Mouse (Mus musculus): ENCODE measurements around the gene Dop1b.
"Not testable (repeated sequence)": the region's sequence is repeated elsewhere in the genome, so short reads cannot be mapped to it uniquely, and the experiment has no call there.

Gene Dop1b

GRCm38 (mm10) chr16:93797021-93797840 is 85.5 kb downstream of the Dop1b start:
- no peak for DNase-seq (ENCODE audit: low spot score in 2 of 2)

GRCm38 (mm10) chr16:93797841-93798492 is 86.3 kb downstream of the Dop1b start:
- DNase-seq (ENCODE audit: low spot score in 2 of 2): peak in 1 of 2 experiments; percentile 48

GRCm38 (mm10) chr16:93798623-93799022 is 86.9 kb downstream of the Dop1b start:
- no peak for DNase-seq (ENCODE audit: low spot score in 2 of 2)

GRCm38 (mm10) chr16:93799071-93799470 is 87.4 kb downstream of the Dop1b start:
- no peak for DNase-seq (ENCODE audit: low spot score in 2 of 2)

GRCm38 (mm10) chr16:93799936-93800335 is 88.2 kb downstream of the Dop1b start:
- no peak for DNase-seq (ENCODE audit: low spot score in 2 of 2)

GRCm38 (mm10) chr16:93807167-93807566 is 95.5 kb downstream of the Dop1b start:
- no peak for DNase-seq (ENCODE audit: low spot score in 2 of 2)

- no peak for DNase-seq (ENCODE audit: low spot score in 2 of 2)
These were observed 96.4 kb downstream of the Dop1b start for GRCm38 (mm10) chr16:93807961-93808554.

- DNase-seq (ENCODE audit: low spot score in 2 of 2): peak; percentile 44 to 56
These were observed 104.4 kb downstream of the Dop1b start for GRCm38 (mm10) chr16:93815856-93816736.

GRCm38 (mm10) chr16:93816861-93817260 is 105.2 kb downstream of the Dop1b start:
- no peak for DNase-seq (ENCODE audit: low spot score in 2 of 2)

- DNase-seq (ENCODE audit: low spot score in 2 of 2): no peak
These were observed 105.7 kb downstream of the Dop1b start for GRCm38 (mm10) chr16:93817371-93817770.

GRCm38 (mm10) chr16:93818691-93819324 is 107.1 kb downstream of the Dop1b start:
- DNase-seq (ENCODE audit: low spot score in 2 of 2): no peak

GRCm38 (mm10) chr16:93819325-93819696 is 107.6 kb downstream of the Dop1b start:
- no peak for DNase-seq (ENCODE audit: low spot score in 2 of 2)

- no peak for DNase-seq (ENCODE audit: low spot score in 2 of 2)
These were observed 108.3 kb downstream of the Dop1b start for GRCm38 (mm10) chr16:93820040-93820439.

- no peak for DNase-seq (ENCODE audit: low spot score in 2 of 2)
These were observed 110.0 kb downstream of the Dop1b start for GRCm38 (mm10) chr16:93821706-93822105.

- DNase-seq (ENCODE audit: low spot score in 2 of 2): not testable (repeated sequence)
These were observed 110.9 kb downstream of the Dop1b start for GRCm38 (mm10) chr16:93822433-93823225.

GRCm38 (mm10) chr16:93824799-93825198 is 113.1 kb downstream of the Dop1b start:
- DNase-seq (ENCODE audit: low spot score in 2 of 2): no peak

- DNase-seq (ENCODE audit: low spot score in 2 of 2): no peak
These were observed 113.8 kb downstream of the Dop1b start for GRCm38 (mm10) chr16:93825463-93825862.

GRCm38 (mm10) chr16:93826054-93826453 is 114.3 kb downstream of the Dop1b start:
- no peak for DNase-seq (ENCODE audit: low spot score in 2 of 2)

- DNase-seq (ENCODE audit: low spot score in 2 of 2): not testable (repeated sequence)
These were observed 114.8 kb downstream of the Dop1b start for GRCm38 (mm10) chr16:93826478-93826877.

GRCm38 (mm10) chr16:93826909-93827308 is 115.2 kb downstream of the Dop1b start:
- DNase-seq (ENCODE audit: low spot score in 2 of 2): peak in 1 of 2 experiments; percentile 34

Data from left cerebral cortex, adult 9 months (tissue).